Mouse (Mus musculus) E14TG2a.4 (cell line): Measurements from ENCODE around the gene Add2.

Experiments
- CTCF ChIP-seq: conservative IDR thresholded peaks from 2 replicates; pipeline ENCODE4 v1.5.1; 2014; ENCODE audit warnings: low read length
- NANOG ChIP-seq: IDR thresholded peaks from 2 replicates; pipeline ENCODE4 v1.6.1; 2014; ENCODE audit warnings: borderline replicate concordance, low read length, mixed read lengths
- POU5F1 ChIP-seq: IDR thresholded peaks from 2 replicates; pipeline ENCODE4 v1.6.1; 2014; ENCODE audit warnings: low read length, borderline replicate concordance

- no peak for TF ChIP-seq CTCF
- TF ChIP-seq POU5F1: no peak
- no peak for TF ChIP-seq NANOG
These were observed 36.0 kb downstream of the Add2 start for GRCm38 (mm10) chr6:86064318-86065016.
